Mouse (Mus musculus) lung, adult 2 months (tissue): Measurements from ENCODE around the gene Celf2.

Source experiments
- CTCF ChIP-seq: fragments of 200-500 bp; IDR thresholded peaks from 2 replicates; pipeline ENCODE4 v1.5.1; 2011; ENCODE audit warnings: mild to moderate bottlenecking, low read length, control low read depth; ENCODE audit not compliant: insufficient read depth
- POLR2A ChIP-seq: fragments of 200-500 bp; IDR thresholded peaks from 2 replicates; pipeline ENCODE4 v1.6.1; 2011; ENCODE audit warnings: low read depth, mild to moderate bottlenecking, control low read depth, low read length, borderline replicate concordance; ENCODE audit errors: extremely low read depth

GRCm38 (mm10) chr2:7173271-7174064 lies 335.9 kb downstream of the Celf2 start:
- TF ChIP-seq CTCF (no peak), POLR2A (no peak)
